Mouse (Mus musculus) stomach, postnatal 0 days (tissue): ENCODE measurements around the gene Lrrc9. TPM values are rescaled to one million over a fixed set of nuclear protein-coding genes. Genes with fewer than 3 reads are reported as not detected.

ENCODE experiments used
- ATAC-seq: fragments of 200-750 bp; cut with Nextera tagmentation; 2 replicates; pipeline ENCODE4 v1.8.0; 2017; ENCODE audit not compliant: low FRiP score, low TSS enrichment
- DNase-seq: peaks from one replicate; pipeline ENCODE4 v3.0.0-alpha.2; 2016; ENCODE audit warnings: low spot score
- H3K27ac ChIP-seq: fragments of 300-500 bp; sonication (generic); replicated peaks from 2 replicates; pipeline ENCODE4 v1.5.1; 2014; ENCODE audit warnings: mild to moderate bottlenecking, control low read depth
- H3K27me3 ChIP-seq: fragments of 300-500 bp; sonication (generic); 2 replicates; pipeline ENCODE4 v1.6.1; 2014; ENCODE audit warnings: low read length; ENCODE audit not compliant: control insufficient read depth, insufficient read depth
- H3K36me3 ChIP-seq: fragments of 300-500 bp; sonication (generic); 2 replicates; pipeline ENCODE4 v1.6.1; 2014; ENCODE audit warnings: low read length, mixed read lengths; ENCODE audit not compliant: control insufficient read depth, insufficient read depth
- H3K4me1 ChIP-seq: fragments of 300-500 bp; sonication (generic); replicated peaks from 2 replicates; pipeline ENCODE4 v1.6.1; 2014; ENCODE audit warnings: antibody characterized with exemption; ENCODE audit not compliant: control insufficient read depth, insufficient read depth
- H3K4me2 ChIP-seq: fragments of 300-500 bp; sonication (generic); replicated peaks from 2 replicates; pipeline ENCODE4 v1.6.1; 2014; ENCODE audit warnings: low read depth, mild to moderate bottlenecking, control low read depth, moderate library complexity
- H3K4me3 ChIP-seq: fragments of 300-500 bp; sonication (generic); 2 replicates; pipeline ENCODE4 v1.5.1; 2014; ENCODE audit warnings: low read depth, low read length, control low read depth
- H3K9ac ChIP-seq: fragments of 300-500 bp; sonication (generic); 2 replicates; pipeline ENCODE4 v1.6.1; 2014; ENCODE audit warnings: mild to moderate bottlenecking, low read length, control low read depth, mixed read lengths
- H3K9me3 ChIP-seq: fragments of 300-500 bp; sonication (generic); 2 replicates; pipeline ENCODE4 v1.6.1; 2016; ENCODE audit warnings: low read length; ENCODE audit not compliant: control insufficient read depth
- CTCF ChIP-seq: IDR thresholded peaks from 2 replicates; pipeline ENCODE4 v1.5.1; 2016; ENCODE audit warnings: antibody characterized with exemption, low read depth, mild to moderate bottlenecking, moderate library complexity
- EP300 ChIP-seq: optimal IDR thresholded peaks from 2 replicates; pipeline ENCODE3; 2016; ENCODE audit warnings: antibody characterized with exemption
- WGBS: fragments of 180-500 bp; shearing (Covaris S2); extraction: QIAGEN DNeasy Blood & Tissue Kit; methylation state at CpG from one replicate; pipeline ENCODE4 v1.1.7; 2014; 5-methylcytosine and 5-hydroxymethylcytosine counted together
- polyA plus RNA-seq: library from polyadenylated mRNA; unstranded; fragments of >200 nt; fragmentation: Nextera tagmentation; extraction: Ambion mirVana; gene quantifications from 2 replicates; pipeline ENCODE4 v1.2.1, GENCODE M21; 2015

Lrrc9 gene
- polyA plus RNA-seq, 1 experiment from 2014 or later = 0.04 TPM

DNA sequence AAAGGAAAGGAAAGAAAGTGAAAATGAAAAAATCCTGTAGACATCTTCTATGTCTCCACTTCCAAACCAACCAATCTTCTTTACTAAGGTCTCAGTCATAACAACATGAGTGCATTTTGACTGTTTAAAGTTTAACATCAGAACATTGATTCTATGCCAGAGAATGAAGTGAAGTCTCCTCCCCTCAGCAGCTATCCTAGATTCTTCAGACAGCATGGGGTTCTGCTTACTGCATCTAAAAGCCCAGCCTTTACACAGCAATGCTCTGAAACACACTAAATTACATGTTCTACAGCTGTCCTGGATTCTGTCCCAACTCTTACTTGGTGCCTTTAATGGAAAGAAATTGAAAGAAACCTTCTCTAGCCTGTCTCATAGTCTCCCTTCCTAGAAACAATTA lies 43.2 kb downstream of the Lrrc9 start:
- Histone ChIP-seq H3K27me3 (no peaks in the 10 kb centered on the region), H3K4me2 (no peak overlapping the region), H3K27ac (no peak overlapping the region), H3K4me1 (no peaks in the 10 kb centered on the region), H3K9ac (no peak overlapping the region), H3K36me3 (no peaks in the 10 kb centered on the region), H3K4me3 (no peak overlapping the region), H3K9me3 (no peaks in the 10 kb centered on the region)
- DNase-seq = no peak
- ATAC-seq = no peak
- TF ChIP-seq CTCF = no peak
- no peak for TF ChIP-seq EP300

DNA sequence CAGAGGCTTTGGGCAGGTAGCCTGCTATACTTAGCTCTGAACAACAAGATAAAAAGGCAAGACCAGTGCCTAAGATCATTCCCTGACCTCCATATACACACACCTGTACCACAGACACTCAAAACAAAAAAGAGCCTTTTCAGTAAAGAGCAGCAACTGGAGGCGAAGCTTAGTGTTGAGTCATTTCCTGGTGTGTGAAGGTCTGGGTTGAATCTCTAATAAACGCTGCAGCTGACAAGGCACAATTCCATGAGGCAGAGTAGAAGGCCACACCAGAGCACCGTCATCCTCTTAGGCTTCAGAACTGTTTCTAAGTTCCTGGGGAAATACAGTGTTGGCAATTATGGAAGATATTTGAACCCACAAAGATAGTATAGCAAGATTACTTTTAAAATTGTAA lies 45.8 kb downstream of the Lrrc9 start:
- ATAC-seq = no peak
- Histone ChIP-seq H3K9ac (no peak overlapping the region), H3K4me1 (no peaks in the 10 kb centered on the region), H3K27me3 (no peaks in the 10 kb centered on the region), H3K9me3 (no peaks in the 10 kb centered on the region), H3K4me2 (no peak overlapping the region), H3K36me3 (no peaks in the 10 kb centered on the region), H3K27ac (no peak overlapping the region), H3K4me3 (no peak overlapping the region)
- WGBS = 56% methylated on average over 3 of the region's 3 CpGs
- no peak for TF ChIP-seq EP300
- no peak for TF ChIP-seq CTCF
- no peak for DNase-seq

DNA sequence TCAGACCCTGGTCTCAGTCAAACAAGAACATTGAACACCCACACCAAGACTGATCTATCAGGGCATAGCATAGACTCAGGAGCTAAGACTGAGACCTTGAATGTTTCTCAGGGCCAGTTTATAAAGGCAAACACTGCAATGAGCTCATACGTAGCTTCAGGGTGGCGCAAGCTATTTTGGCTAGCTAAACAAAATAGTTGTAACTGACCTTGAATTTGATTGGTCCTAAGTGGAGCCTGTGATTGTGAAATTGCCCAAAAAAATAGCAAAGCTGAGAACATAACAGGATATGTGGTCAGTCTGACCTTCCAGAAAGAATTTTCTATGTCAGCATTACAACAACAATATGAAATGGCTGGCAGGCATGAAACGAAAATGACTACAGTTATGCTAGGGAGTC lies 48.3 kb downstream of the Lrrc9 start:
- Histone ChIP-seq H3K4me3 (no peak overlapping the region), H3K4me2 (no peak overlapping the region), H3K27ac (no peak overlapping the region), H3K4me1 (no peaks in the 10 kb centered on the region), H3K9ac (no peak overlapping the region), H3K36me3 (no peaks in the 10 kb centered on the region), H3K27me3 (no peaks in the 10 kb centered on the region), H3K9me3 (no peaks in the 10 kb centered on the region)
- 73% methylated on average over 3 of the region's 3 CpGs for WGBS
- no peak for ATAC-seq
- DNase-seq = no peak
- no peak for TF ChIP-seq EP300
- TF ChIP-seq CTCF = no peak

DNA sequence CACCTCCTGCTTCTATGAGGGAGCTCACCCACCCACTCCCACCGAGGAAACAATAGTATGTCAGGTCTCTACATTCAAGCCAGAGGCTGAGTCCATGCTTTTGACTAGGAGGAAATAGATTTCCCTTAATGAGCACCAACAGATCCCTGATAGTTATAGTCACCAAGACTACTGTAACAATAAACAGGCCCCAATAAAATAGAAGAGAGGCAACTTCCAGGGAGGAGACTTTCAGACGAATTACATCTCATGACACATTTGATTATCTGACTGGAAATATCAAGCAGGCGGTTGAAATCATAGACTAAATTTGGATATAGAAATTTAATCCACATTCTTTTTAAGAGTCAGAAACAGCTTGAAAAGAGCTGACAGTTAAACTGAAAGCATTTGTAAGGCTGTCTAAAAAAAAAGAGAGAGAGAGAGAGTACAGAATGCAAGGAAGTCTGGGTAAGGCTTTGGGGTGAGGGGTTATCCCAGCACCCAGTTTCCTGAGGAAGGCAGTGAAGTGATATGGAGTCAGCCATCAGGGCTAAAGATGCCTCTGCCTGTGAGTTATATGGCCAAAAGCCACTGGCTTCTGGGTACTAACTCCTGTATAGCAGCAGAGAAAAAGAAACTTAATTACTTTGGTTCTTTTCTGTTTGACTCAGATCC lies 49.5 kb downstream of the Lrrc9 start:
- H3K4me1 ChIP-seq = no peaks in the 10 kb centered on the region
- ATAC-seq (no peak), DNase-seq (no peak)
- H3K9ac ChIP-seq = no peak overlapping the region
- no peaks in the 10 kb centered on the region for H3K36me3 ChIP-seq
- H3K4me2 ChIP-seq = no peak overlapping the region
- no peak overlapping the region for H3K4me3 ChIP-seq
- 56% methylated on average over 3 of the region's 3 CpGs for WGBS
- no peak for TF ChIP-seq CTCF
- TF ChIP-seq EP300 = no peak
- no peak overlapping the region for H3K27ac ChIP-seq
- no peaks in the 10 kb centered on the region for H3K27me3 ChIP-seq
- H3K9me3 ChIP-seq = no peaks in the 10 kb centered on the region

DNA sequence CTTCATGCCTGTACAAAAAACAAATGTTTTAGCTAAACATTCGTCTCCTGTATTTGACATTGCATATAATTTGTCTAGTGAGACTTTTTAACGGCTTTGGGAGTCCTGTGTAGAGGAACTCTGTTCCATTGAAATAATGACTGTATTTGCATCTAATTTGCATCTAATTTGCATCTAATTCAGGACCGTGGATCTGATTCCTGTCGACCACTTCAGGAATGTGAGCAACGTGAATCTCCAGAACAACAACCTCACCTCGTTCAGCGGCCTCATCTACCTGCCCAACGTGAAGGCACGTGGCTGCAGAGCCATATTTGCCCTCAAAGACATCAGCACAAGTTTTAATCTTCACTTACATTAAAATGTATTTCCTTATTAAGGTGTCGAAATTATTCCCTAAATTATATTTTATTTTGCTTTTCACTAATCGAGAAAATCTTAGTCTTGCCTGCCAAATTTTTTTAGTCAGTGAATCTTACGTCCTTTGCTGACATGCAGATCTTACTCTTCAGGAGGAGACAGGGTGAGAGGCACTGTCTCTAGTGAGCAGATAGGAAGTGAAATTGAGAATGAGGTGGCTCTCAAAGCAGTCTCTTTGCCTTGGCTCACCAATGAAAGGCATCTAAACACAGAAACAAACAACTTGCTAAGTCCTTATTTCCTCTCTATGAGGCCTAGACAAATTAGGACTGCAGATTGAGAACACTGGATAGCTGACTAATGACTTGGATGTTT lies 55.4 kb downstream of the Lrrc9 start:
- Histone ChIP-seq H3K4me3 (no peak overlapping the region), H3K27me3 (no peaks in the 10 kb centered on the region), H3K4me1 (no peaks in the 10 kb centered on the region), H3K9me3 (no peaks in the 10 kb centered on the region), H3K4me2 (no peak overlapping the region), H3K36me3 (no peaks in the 10 kb centered on the region), H3K9ac (no peak overlapping the region), H3K27ac (no peak overlapping the region)
- ATAC-seq (no peak), DNase-seq (no peak)
- TF ChIP-seq EP300 = no peak
- no peak for TF ChIP-seq CTCF
- 72% methylated on average over 12 of the region's 12 CpGs for WGBS

DNA sequence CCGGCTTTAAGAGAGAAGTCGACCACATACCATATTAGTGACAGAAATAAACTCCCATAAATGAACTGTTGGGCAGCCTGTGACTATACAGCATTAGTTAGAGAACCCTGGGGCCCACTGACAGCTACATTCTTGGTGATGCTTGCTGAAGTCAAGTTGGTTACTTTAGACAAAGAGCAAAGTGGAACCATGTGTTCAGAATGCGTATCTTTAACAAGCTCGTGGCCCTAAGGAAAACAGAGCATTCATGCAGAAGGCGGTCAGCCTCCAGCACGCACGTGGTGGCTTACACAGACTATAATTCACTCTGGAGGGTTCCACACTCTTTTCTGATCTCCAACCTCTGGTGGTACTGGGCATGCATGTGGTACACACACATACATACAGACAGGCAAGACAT lies 67.9 kb downstream of the Lrrc9 start:
- H3K36me3 ChIP-seq = no peaks in the 10 kb centered on the region
- WGBS = 83% methylated on average over 7 of the region's 7 CpGs
- TF ChIP-seq CTCF = no peak
- TF ChIP-seq EP300 = no peak

More for the DNA sequence above, 67.9 kb downstream of the Lrrc9 start:
- DNase-seq (no peak), ATAC-seq (no peak)
- Histone ChIP-seq H3K9me3 (no peaks in the 10 kb centered on the region), H3K4me3 (no peak overlapping the region), H3K4me2 (no peak overlapping the region), H3K9ac (no peak overlapping the region), H3K27ac (no peak overlapping the region), H3K27me3 (no peaks in the 10 kb centered on the region), H3K4me1 (no peaks in the 10 kb centered on the region)
